Mouse (Mus musculus): ENCODE results near the gene Akap17b. TPM values are rescaled to one million over a fixed set of nuclear protein-coding genes. Genes with fewer than 3 reads are reported as not detected.
"Not testable (repeated sequence)": the region's sequence is repeated elsewhere in the genome, so short reads cannot be mapped to it uniquely, and the experiment has no call there.

Gene Akap17b
- polyA plus RNA-seq, 1 experiment: 0.25 TPM

- Histone ChIP-seq H3K79me2 (ENCODE audit: control insufficient read depth, insufficient read depth) (peaks cover 8% of the 10 kb centered on the region), H3K79me3 (ENCODE audit: low read depth) (peaks cover 2% of the 10 kb centered on the region), H3K27me3 (ENCODE audit: control insufficient read depth, insufficient read depth, insufficient read length) (no peaks in the 10 kb centered on the region), H3K4me3 (ENCODE audit: insufficient read depth, poor library complexity, severe bottlenecking) (no peak overlapping the region), H3K36me3 (ENCODE audit: control insufficient read depth, insufficient read depth) (peaks cover 17% of the 10 kb centered on the region), H3ac (ENCODE audit: control insufficient read depth, insufficient read length, low read depth) (no peak overlapping the region)
- no peak for TF ChIP-seq CEBPB (IDR thresholded peaks at IDR 0.05; ENCODE audit: low read depth)
Measured at GRCm38 (mm10) chrX:36602926-36603325, 42.3 kb downstream of the Akap17b start.

- no peaks in the 10 kb centered on the region for H3K27me3 ChIP-seq (ENCODE audit: control insufficient read depth, insufficient read depth, insufficient read length)
- no peak overlapping the region for H3ac ChIP-seq (ENCODE audit: control insufficient read depth, insufficient read length, low read depth)
- TF ChIP-seq MAX (IDR thresholded peaks at IDR 0.05) (no peak), CEBPB (IDR thresholded peaks at IDR 0.05; ENCODE audit: low read depth) (no peak), USF1 (IDR thresholded peaks at IDR 0.05; ENCODE audit: low read depth) (no peak), MYOD1 (IDR thresholded peaks at IDR 0.05; ENCODE audit: control insufficient read depth, insufficient read length, low read depth) (no peak), FOSL1 (IDR thresholded peaks at IDR 0.05; ENCODE audit: insufficient read depth, low read length, poor library complexity, severe bottlenecking) (no peak), CTCF (IDR thresholded peaks at IDR 0.05; ENCODE audit: control insufficient read depth, insufficient read depth, insufficient read length) (no peak)
- H3K36me3 ChIP-seq (ENCODE audit: control insufficient read depth, insufficient read depth): peaks cover 13% of the 10 kb centered on the region
- H3K79me2 ChIP-seq (ENCODE audit: control insufficient read depth, insufficient read depth): peaks cover 8% of the 10 kb centered on the region
- peaks cover 2% of the 10 kb centered on the region for H3K79me3 ChIP-seq (ENCODE audit: low read depth)
- H3K4me3 ChIP-seq (ENCODE audit: insufficient read depth, poor library complexity, severe bottlenecking): no peak overlapping the region
Measured at GRCm38 (mm10) chrX:36600066-36600465, 45.1 kb downstream of the Akap17b start.

GRCm38 (mm10) chrX:36599656-36600055 is 45.5 kb downstream of the Akap17b start:
- Histone ChIP-seq H3K27me3 (ENCODE audit: control insufficient read depth, insufficient read depth, insufficient read length) (no peaks in the 10 kb centered on the region), H3K4me3 (ENCODE audit: insufficient read depth, poor library complexity, severe bottlenecking) (peak overlapping the region; percentile 45), H3K79me3 (ENCODE audit: low read depth) (peaks cover 2% of the 10 kb centered on the region), H3ac (ENCODE audit: control insufficient read depth, insufficient read length, low read depth) (no peak overlapping the region), H3K79me2 (ENCODE audit: control insufficient read depth, insufficient read depth) (peaks cover 8% of the 10 kb centered on the region), H3K36me3 (ENCODE audit: control insufficient read depth, insufficient read depth) (peaks cover 9% of the 10 kb centered on the region)
- TF ChIP-seq MYOD1 (IDR thresholded peaks at IDR 0.05; ENCODE audit: control insufficient read depth, insufficient read length, low read depth) (no peak), FOSL1 (IDR thresholded peaks at IDR 0.05; ENCODE audit: insufficient read depth, low read length, poor library complexity, severe bottlenecking) (no peak), CEBPB (IDR thresholded peaks at IDR 0.05; ENCODE audit: low read depth) (no peak), USF1 (IDR thresholded peaks at IDR 0.05; ENCODE audit: low read depth) (no peak), MAX (IDR thresholded peaks at IDR 0.05) (no peak), MYOG (IDR thresholded peaks at IDR 0.05; ENCODE audit: control insufficient read depth, extremely low read depth, insufficient read length) (no peak), CTCF (IDR thresholded peaks at IDR 0.05; ENCODE audit: control insufficient read depth, insufficient read depth, insufficient read length) (no peak)

- peak overlapping the region; percentile 45 for H3K4me3 ChIP-seq (ENCODE audit: insufficient read depth, poor library complexity, severe bottlenecking)
- peaks cover 8% of the 10 kb centered on the region for H3K36me3 ChIP-seq (ENCODE audit: control insufficient read depth, insufficient read depth)
- peaks cover 2% of the 10 kb centered on the region for H3K79me3 ChIP-seq (ENCODE audit: low read depth)
- peak overlapping the region; percentile 19 for H3ac ChIP-seq (ENCODE audit: control insufficient read depth, insufficient read length, low read depth)
- TF ChIP-seq MYOD1 (IDR thresholded peaks at IDR 0.05; ENCODE audit: control insufficient read depth, insufficient read length, low read depth) (no peak), MAX (IDR thresholded peaks at IDR 0.05) (no peak), MYOG (IDR thresholded peaks at IDR 0.05; ENCODE audit: control insufficient read depth, extremely low read depth, insufficient read length) (no peak), USF1 (IDR thresholded peaks at IDR 0.05; ENCODE audit: low read depth) (no peak), FOSL1 (IDR thresholded peaks at IDR 0.05; ENCODE audit: insufficient read depth, low read length, poor library complexity, severe bottlenecking) (no peak), CTCF (IDR thresholded peaks at IDR 0.05; ENCODE audit: control insufficient read depth, insufficient read depth, insufficient read length) (no peak), CEBPB (IDR thresholded peaks at IDR 0.05; ENCODE audit: low read depth) (no peak)
- H3K79me2 ChIP-seq (ENCODE audit: control insufficient read depth, insufficient read depth): peaks cover 8% of the 10 kb centered on the region
- no peaks in the 10 kb centered on the region for H3K27me3 ChIP-seq (ENCODE audit: control insufficient read depth, insufficient read depth, insufficient read length)
Measured at GRCm38 (mm10) chrX:36598861-36599344, 46.3 kb downstream of the Akap17b start.

DNA sequence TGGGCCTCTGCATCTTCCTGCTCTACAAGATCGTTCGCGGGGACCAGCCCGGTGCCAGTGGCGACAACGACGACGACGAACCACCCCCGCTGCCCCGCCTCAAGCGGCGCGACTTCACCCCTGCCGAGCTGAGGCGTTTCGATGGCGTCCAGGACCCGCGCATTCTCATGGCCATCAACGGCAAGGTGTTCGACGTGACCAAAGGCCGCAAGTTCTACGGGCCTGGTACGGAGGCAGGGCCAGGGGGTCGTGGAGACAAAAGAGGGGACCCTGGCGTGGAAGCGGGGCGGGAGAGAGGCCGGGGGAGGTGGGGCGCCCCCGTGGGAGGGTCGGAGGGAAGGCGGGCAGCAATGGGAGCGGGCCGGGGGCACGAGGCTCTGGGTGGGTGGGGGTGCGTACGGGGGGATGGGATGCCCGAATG is 46.8 kb downstream of the Akap17b start:
- Histone ChIP-seq H3K27me3 (ENCODE audit: control insufficient read depth, insufficient read depth, insufficient read length) (no peaks in the 10 kb centered on the region), H3K79me3 (ENCODE audit: low read depth) (peaks cover 2% of the 10 kb centered on the region), H3K36me3 (ENCODE audit: control insufficient read depth, insufficient read depth) (peaks cover 8% of the 10 kb centered on the region), H3K4me3 (ENCODE audit: insufficient read depth, poor library complexity, severe bottlenecking) (peak overlapping the region; percentile 45), H3K79me2 (ENCODE audit: control insufficient read depth, insufficient read depth) (peaks cover 8% of the 10 kb centered on the region), H3ac (ENCODE audit: control insufficient read depth, insufficient read length, low read depth) (peak overlapping the region; percentile 95)
- no peak for TF ChIP-seq MAX (IDR thresholded peaks at IDR 0.05)
- TF ChIP-seq FOSL1 (IDR thresholded peaks at IDR 0.05; ENCODE audit: insufficient read depth, low read length, poor library complexity, severe bottlenecking): no peak
- no peak for TF ChIP-seq USF1 (IDR thresholded peaks at IDR 0.05; ENCODE audit: low read depth)
- no peak for TF ChIP-seq CTCF (IDR thresholded peaks at IDR 0.05; ENCODE audit: control insufficient read depth, insufficient read depth, insufficient read length)
- no peak for TF ChIP-seq CEBPB (IDR thresholded peaks at IDR 0.05; ENCODE audit: low read depth)
- no peak for TF ChIP-seq MYOD1 (IDR thresholded peaks at IDR 0.05; ENCODE audit: control insufficient read depth, insufficient read length, low read depth)
- TF ChIP-seq MYOG (IDR thresholded peaks at IDR 0.05; ENCODE audit: control insufficient read depth, extremely low read depth, insufficient read length): no peak

DNA sequence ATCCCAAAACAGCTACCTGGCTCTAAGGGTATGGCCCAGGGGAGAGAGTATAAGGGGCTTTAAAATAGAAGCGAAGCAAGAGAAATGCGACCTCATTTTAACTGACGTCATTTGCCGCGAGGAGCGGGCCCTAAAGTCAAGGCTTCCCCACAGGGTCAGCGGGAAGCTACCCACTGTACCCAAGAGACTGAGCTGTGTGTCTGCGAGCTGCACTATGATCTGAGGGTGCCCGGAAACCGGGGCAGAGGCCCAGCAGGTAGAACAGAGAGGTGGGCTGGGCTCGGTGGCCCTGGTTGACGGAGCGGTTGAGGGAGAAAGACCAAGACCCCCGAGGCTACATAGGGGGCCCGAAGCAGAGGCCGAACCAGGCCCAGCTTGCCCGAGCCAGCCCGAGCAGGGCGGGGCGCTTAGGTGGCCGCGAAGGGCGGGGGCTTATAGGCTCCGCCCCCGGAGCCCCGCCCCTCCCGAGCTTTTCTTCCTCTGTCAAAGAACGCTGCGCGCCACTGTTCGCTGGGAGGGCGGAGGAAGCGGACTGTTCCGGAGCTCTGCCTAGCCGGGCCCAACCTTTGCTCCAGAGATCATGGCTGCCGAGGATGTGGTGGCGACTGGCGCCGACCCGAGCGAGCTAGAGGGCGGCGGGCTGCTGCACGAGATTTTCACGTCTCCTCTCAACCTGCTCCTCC is 47.3 kb downstream of the Akap17b start, which contains the start of gene Pgrmc1:
TSS of gene Pgrmc1 (plus strand) at position 500 of the 683 bp plus-strand sequence.
- Histone ChIP-seq H3K27me3 (ENCODE audit: control insufficient read depth, insufficient read depth, insufficient read length) (no peaks in the 10 kb centered on the region), H3ac (ENCODE audit: control insufficient read depth, insufficient read length, low read depth) (peak within 1 kb of the TSS; percentile 95), H3K36me3 (ENCODE audit: control insufficient read depth, insufficient read depth) (peaks cover 3% of the 10 kb centered on the region), H3K79me2 (ENCODE audit: control insufficient read depth, insufficient read depth) (peaks cover 8% of the 10 kb centered on the region), H3K79me3 (ENCODE audit: low read depth) (peaks cover 2% of the 10 kb centered on the region), H3K4me3 (ENCODE audit: insufficient read depth, poor library complexity, severe bottlenecking) (peak within 1 kb of the TSS; percentile 45)
- TF ChIP-seq FOSL1 (IDR thresholded peaks at IDR 0.05; ENCODE audit: insufficient read depth, low read length, poor library complexity, severe bottlenecking) (no peak), CTCF (IDR thresholded peaks at IDR 0.05; ENCODE audit: control insufficient read depth, insufficient read depth, insufficient read length) (no peak), MYOG (IDR thresholded peaks at IDR 0.05; ENCODE audit: control insufficient read depth, extremely low read depth, insufficient read length) (no peak), USF1 (IDR thresholded peaks at IDR 0.05; ENCODE audit: low read depth) (no peak), MYOD1 (IDR thresholded peaks at IDR 0.05; ENCODE audit: control insufficient read depth, insufficient read length, low read depth) (no peak), CEBPB (IDR thresholded peaks at IDR 0.05; ENCODE audit: low read depth) (no peak), MAX (IDR thresholded peaks at IDR 0.05) (no peak)

DNA sequence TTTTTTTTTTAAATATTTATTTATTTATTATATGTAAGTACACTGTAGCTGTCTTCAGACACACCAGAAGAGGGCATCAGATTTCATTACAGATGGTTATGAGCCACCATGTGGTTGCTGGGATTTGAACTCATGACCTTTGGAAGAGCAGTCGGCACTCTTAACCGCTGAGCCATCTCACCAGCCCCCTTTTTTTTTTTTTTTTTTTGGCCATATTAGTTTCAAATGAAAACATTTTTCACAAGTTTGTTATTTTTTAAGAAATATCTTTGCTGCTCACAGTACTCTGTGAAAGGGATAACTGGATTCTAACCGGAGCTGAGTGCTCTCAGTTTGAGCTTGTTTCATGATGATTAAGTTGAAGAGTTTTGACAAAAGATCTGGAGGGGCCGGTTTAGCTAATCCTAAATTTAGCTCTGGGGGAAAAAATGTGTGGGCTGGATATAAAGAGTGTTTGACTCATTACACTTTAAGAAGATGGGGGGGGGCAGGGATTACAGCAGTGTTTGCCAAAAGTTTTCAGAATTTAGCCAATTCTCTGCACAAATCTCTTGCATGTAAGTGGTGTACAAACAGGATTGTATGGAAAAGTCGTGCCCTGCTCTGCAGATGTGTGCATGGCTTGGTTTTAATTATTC is 48.6 kb downstream of the Akap17b start:
- H3K4me3 ChIP-seq (ENCODE audit: insufficient read depth, poor library complexity, severe bottlenecking); H3ac ChIP-seq (ENCODE audit: control insufficient read depth, insufficient read length, low read depth); H3K79me3 ChIP-seq (ENCODE audit: low read depth); H3K36me3 ChIP-seq (ENCODE audit: control insufficient read depth, insufficient read depth); H3K79me2 ChIP-seq (ENCODE audit: control insufficient read depth, insufficient read depth); H3K27me3 ChIP-seq (ENCODE audit: control insufficient read depth, insufficient read depth, insufficient read length): not testable (repeated sequence)
